Mouse (Mus musculus) midbrain, embryonic 10.5 days (tissue): Measurements from ENCODE around the gene Aqp9. TPM values are rescaled to one million over a fixed set of nuclear protein-coding genes. Genes with fewer than 3 reads are reported as not detected.

Experiments
- DNase-seq: peaks from one replicate; pipeline ENCODE4 v3.0.0-alpha.2; 2017; ENCODE audit warnings: low spot score
- H3K27ac ChIP-seq: fragments of 300-500 bp; sonication (generic); replicated peaks from 2 replicates; pipeline ENCODE4 v1.5.1; 2016; ENCODE audit warnings: mild to moderate bottlenecking
- H3K27me3 ChIP-seq: fragments of 300-500 bp; sonication (generic); 2 replicates; pipeline ENCODE4 v1.6.1; 2016; ENCODE audit warnings: low read depth, mild to moderate bottlenecking; ENCODE audit not compliant: poor library complexity, severe bottlenecking
- H3K36me3 ChIP-seq: fragments of 300-500 bp; sonication (generic); 2 replicates; pipeline ENCODE4 v1.6.1; 2016; ENCODE audit warnings: mild to moderate bottlenecking, moderate library complexity
- H3K4me1 ChIP-seq: fragments of 300-500 bp; sonication (generic); 2 replicates; pipeline ENCODE4 v1.6.1; 2016
- H3K4me3 ChIP-seq: fragments of 300-500 bp; sonication (generic); 2 replicates; pipeline ENCODE4 v1.5.1; 2016; ENCODE audit warnings: mild to moderate bottlenecking, moderate library complexity
- H3K9me3 ChIP-seq: fragments of 300-500 bp; sonication (generic); replicated peaks from 2 replicates; pipeline ENCODE4 v1.6.1; 2016; ENCODE audit warnings: mild to moderate bottlenecking
- WGBS: fragments of 180-500 bp; shearing (Covaris S2); methylation state at CpG from one replicate; pipeline ENCODE4 v1.1.7; 2016; 5-methylcytosine and 5-hydroxymethylcytosine counted together
- polyA plus RNA-seq: library from polyadenylated mRNA; unstranded; fragments of >200 nt; fragmentation: Nextera tagmentation; extraction: Ambion mirVana; gene quantifications from 2 replicates; pipeline ENCODE4 v1.2.1, GENCODE M21; 2016

The Aqp9 gene
- 0.05 and 0.14 TPM in 2 replicates for polyA plus RNA-seq

GRCm38 (mm10) chr9:71168511-71168910, at the start of gene Aqp9:
TSS of gene Aqp9 (minus strand) at chr9:71168682.
- no peaks in the 10 kb centered on the region for H3K36me3 ChIP-seq
- no peak for DNase-seq
- WGBS: 54% methylated on average over 12 of the region's 12 CpGs
- peaks cover 12% of the 10 kb centered on the region for H3K4me1 ChIP-seq
- H3K4me3 ChIP-seq: no peak within 1 kb of the TSS
- H3K27me3 ChIP-seq: no peaks in the 10 kb centered on the region
- peak within 1 kb of the TSS; percentile 73 for H3K27ac ChIP-seq
- H3K9me3 ChIP-seq: no peaks in the 10 kb centered on the region

GRCm38 (mm10) chr9:71217793-71218095, 49.3 kb upstream of the Aqp9 start:
- no peak for DNase-seq
- Histone ChIP-seq H3K4me1 (peaks cover 16% of the 10 kb centered on the region), H3K36me3 (no peaks in the 10 kb centered on the region), H3K9me3 (no peaks in the 10 kb centered on the region), H3K27me3 (peaks cover 76% of the 10 kb centered on the region), H3K27ac (no peak overlapping the region), H3K4me3 (no peak overlapping the region)
- WGBS: 20% methylated on average over 5 of the region's 5 CpGs

GRCm38 (mm10) chr9:71216996-71217792, 48.7 kb upstream of the Aqp9 start:
- H3K4me3 ChIP-seq: no peak overlapping the region
- H3K27ac ChIP-seq: no peak overlapping the region
- WGBS: 2% methylated on average over 20 of the region's 20 CpGs
- H3K9me3 ChIP-seq: no peaks in the 10 kb centered on the region
- peaks cover 16% of the 10 kb centered on the region for H3K4me1 ChIP-seq
- peaks cover 77% of the 10 kb centered on the region for H3K27me3 ChIP-seq
- no peaks in the 10 kb centered on the region for H3K36me3 ChIP-seq
- no peak for DNase-seq

GRCm38 (mm10) chr9:71216036-71216995, 47.8 kb upstream of the Aqp9 start:
- Histone ChIP-seq H3K4me3 (peak overlapping the region; percentile 53), H3K36me3 (no peaks in the 10 kb centered on the region), H3K27me3 (peaks cover 77% of the 10 kb centered on the region), H3K9me3 (no peaks in the 10 kb centered on the region), H3K27ac (no peak overlapping the region), H3K4me1 (peaks cover 16% of the 10 kb centered on the region)
- DNase-seq: peak; percentile 60
- WGBS: 1% methylated on average over 57 of the region's 57 CpGs

GRCm38 (mm10) chr9:71215248-71216035, 47.0 kb upstream of the Aqp9 start, which contains the start of gene Aldh1a2:
TSS of gene Aldh1a2 (plus strand) at chr9:71215789.
- H3K9me3 ChIP-seq: no peaks in the 10 kb centered on the region
- H3K27ac ChIP-seq: no peak within 1 kb of the TSS
- 2% methylated on average over 84 of the region's 97 CpGs for WGBS
- H3K4me1 ChIP-seq: peaks cover 16% of the 10 kb centered on the region
- peak; percentile 78 for DNase-seq
- H3K4me3 ChIP-seq: peak within 1 kb of the TSS; percentile 53
- H3K27me3 ChIP-seq: peaks cover 77% of the 10 kb centered on the region
- H3K36me3 ChIP-seq: no peaks in the 10 kb centered on the region

- Histone ChIP-seq H3K27me3 (peaks cover 59% of the 10 kb centered on the region), H3K9me3 (no peaks in the 10 kb centered on the region), H3K4me3 (no peak overlapping the region), H3K27ac (no peak overlapping the region), H3K4me1 (peaks cover 16% of the 10 kb centered on the region), H3K36me3 (no peaks in the 10 kb centered on the region)
- no peak for DNase-seq
- 47% methylated on average over 4 of the region's 4 CpGs for WGBS
These were observed 45.2 kb upstream of the Aqp9 start for GRCm38 (mm10) chr9:71213636-71214035.

GRCm38 (mm10) chr9:71210870-71211269, 42.4 kb upstream of the Aqp9 start:
- peak; percentile 39 for DNase-seq
- Histone ChIP-seq H3K4me1 (peaks cover 9% of the 10 kb centered on the region), H3K27ac (no peak overlapping the region), H3K27me3 (peaks cover 32% of the 10 kb centered on the region), H3K9me3 (no peaks in the 10 kb centered on the region), H3K36me3 (no peaks in the 10 kb centered on the region), H3K4me3 (no peak overlapping the region)
- 16% methylated on average over 2 of the region's 2 CpGs for WGBS

- Histone ChIP-seq H3K36me3 (no peaks in the 10 kb centered on the region), H3K4me3 (no peak overlapping the region), H3K27me3 (peaks cover 16% of the 10 kb centered on the region), H3K9me3 (no peaks in the 10 kb centered on the region), H3K27ac (no peak overlapping the region), H3K4me1 (no peaks in the 10 kb centered on the region)
- WGBS: 72% methylated on average over 3 of the region's 3 CpGs
- DNase-seq: no peak
These were observed 40.8 kb upstream of the Aqp9 start for GRCm38 (mm10) chr9:71209299-71209698.

- no peak for DNase-seq
These were observed 33.8 kb upstream of the Aqp9 start for GRCm38 (mm10) chr9:71202265-71202664.

GRCm38 (mm10) chr9:71198826-71199225, 30.3 kb upstream of the Aqp9 start:
- no peak overlapping the region for H3K4me3 ChIP-seq
- DNase-seq: no peak
- H3K27me3 ChIP-seq: no peaks in the 10 kb centered on the region
- H3K9me3 ChIP-seq: no peaks in the 10 kb centered on the region
- WGBS: 87% methylated on average over 5 of the region's 5 CpGs
- H3K27ac ChIP-seq: no peak overlapping the region
- H3K4me1 ChIP-seq: no peaks in the 10 kb centered on the region
- H3K36me3 ChIP-seq: no peaks in the 10 kb centered on the region

More at GRCm38 (mm10) chr9:71202265-71202664, 33.8 kb upstream of the Aqp9 start:
- no peak overlapping the region for H3K4me3 ChIP-seq
- WGBS: 81% methylated on average over 4 of the region's 4 CpGs
- no peak overlapping the region for H3K27ac ChIP-seq
- H3K4me1 ChIP-seq: no peaks in the 10 kb centered on the region
- no peaks in the 10 kb centered on the region for H3K27me3 ChIP-seq
- H3K9me3 ChIP-seq: no peaks in the 10 kb centered on the region
- H3K36me3 ChIP-seq: no peaks in the 10 kb centered on the region

GRCm38 (mm10) chr9:71188647-71189415, 20.3 kb upstream of the Aqp9 start:
- no peaks in the 10 kb centered on the region for H3K27me3 ChIP-seq
- H3K9me3 ChIP-seq: no peaks in the 10 kb centered on the region
- 17% methylated on average over 12 of the region's 12 CpGs for WGBS
- no peaks in the 10 kb centered on the region for H3K36me3 ChIP-seq
- H3K27ac ChIP-seq: no peak overlapping the region
- DNase-seq: peak; percentile 74
- H3K4me1 ChIP-seq: peaks cover 6% of the 10 kb centered on the region; the same call in 1 of the 2 replicates
- peak overlapping the region; percentile 26 for H3K4me3 ChIP-seq
